Mouse (Mus musculus) T-helper 17 cell (primary cell): Measurements from ENCODE around the gene Vps45.
"Not testable (repeated sequence)": the region's sequence is repeated elsewhere in the genome, so short reads cannot be mapped to it uniquely, and the experiment has no call there.

Source experiments
- in situ Hi-C, 2 experiments: fragments of 300-600 bp; cut with MboI, MseI; formaldehyde crosslinking; loops; 1 replicate in 1 of 2; 2 replicates in 1 of 2; pipeline ENCODE4 v1.15.1; 2025; ENCODE audit warnings: high pct_unique_total_duplicates in 2 of 2

Gene Vps45

DNA sequence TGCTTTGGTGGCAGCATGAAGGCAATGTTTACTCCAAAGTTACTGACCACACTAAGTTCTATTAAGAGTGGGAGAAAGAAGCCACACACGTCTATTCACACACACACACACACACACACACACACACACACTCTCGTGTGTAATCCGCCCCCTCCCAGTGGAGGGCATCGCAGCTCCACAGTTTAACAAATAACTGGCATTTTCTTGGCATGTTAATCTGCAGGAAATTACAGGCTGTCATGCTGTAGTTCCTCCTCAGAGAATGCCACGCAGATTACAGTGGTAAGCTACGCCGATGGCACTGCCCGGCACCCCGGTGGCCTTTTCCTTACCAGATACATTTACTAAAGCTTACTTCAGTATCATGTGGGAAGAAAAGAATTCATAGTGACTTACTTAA is 80.0 kb downstream of the Vps45 start:
- in situ Hi-C loops: no loop called here

- in situ Hi-C loops: not testable (repeated sequence)
These were observed 80.7 kb downstream of the Vps45 start for GRCm38 (mm10) chr3:95977587-95977986.

DNA sequence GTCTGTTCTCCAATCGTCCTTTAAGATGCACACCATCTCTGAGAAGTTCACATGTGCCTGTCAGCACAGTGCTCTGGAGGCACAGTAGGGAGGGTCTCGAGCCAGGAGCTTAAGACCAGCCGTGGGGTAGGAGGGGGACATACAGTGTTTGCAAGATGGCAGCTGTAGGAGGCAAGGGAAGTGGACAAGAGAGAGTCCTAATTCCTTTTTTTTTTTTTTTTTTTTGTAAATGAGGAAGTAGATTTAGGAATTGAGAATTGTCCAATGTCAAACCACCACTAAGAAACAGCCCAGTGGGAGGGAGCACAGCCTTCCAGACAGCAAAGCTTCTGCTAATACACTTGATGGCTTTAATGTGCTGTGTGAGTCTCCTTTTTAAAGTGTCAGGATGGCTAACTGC is 81.2 kb downstream of the Vps45 start:
- in situ Hi-C loops: no loop called here

GRCm38 (mm10) chr3:95972873-95973634 is 85.2 kb downstream of the Vps45 start:
- in situ Hi-C loops: no loop called here

GRCm38 (mm10) chr3:95972251-95972872 is 85.9 kb downstream of the Vps45 start:
- in situ Hi-C loops: no loop called here

DNA sequence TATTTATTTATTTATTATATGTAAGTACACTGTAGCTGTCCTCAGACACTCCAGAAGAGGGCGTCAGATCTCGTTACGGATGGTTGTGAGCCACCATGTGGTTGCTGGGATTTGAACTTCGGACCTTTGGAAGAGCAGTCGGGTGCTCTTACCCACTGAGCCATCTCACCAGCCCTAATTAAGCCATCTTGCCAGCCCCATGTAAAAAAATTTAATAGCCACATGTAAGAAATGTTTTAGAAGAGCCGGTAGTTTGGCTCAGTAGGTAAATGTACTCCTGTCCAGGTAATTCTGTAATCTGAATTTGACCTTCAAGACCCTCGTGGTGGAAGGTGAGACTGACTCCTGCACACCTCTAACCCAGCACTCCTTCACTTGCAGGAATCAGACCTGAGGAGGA is 87.6 kb downstream of the Vps45 start:
- in situ Hi-C loops: not testable (repeated sequence)

- in situ Hi-C loops: loop anchor here in 1 of 2 experiments (10.0 kb wide), 1 partner anchor 186 kb away; no protein-coding TSS in a partner anchor
These were observed 89.0 kb downstream of the Vps45 start for GRCm38 (mm10) chr3:95969277-95969676.

DNA sequence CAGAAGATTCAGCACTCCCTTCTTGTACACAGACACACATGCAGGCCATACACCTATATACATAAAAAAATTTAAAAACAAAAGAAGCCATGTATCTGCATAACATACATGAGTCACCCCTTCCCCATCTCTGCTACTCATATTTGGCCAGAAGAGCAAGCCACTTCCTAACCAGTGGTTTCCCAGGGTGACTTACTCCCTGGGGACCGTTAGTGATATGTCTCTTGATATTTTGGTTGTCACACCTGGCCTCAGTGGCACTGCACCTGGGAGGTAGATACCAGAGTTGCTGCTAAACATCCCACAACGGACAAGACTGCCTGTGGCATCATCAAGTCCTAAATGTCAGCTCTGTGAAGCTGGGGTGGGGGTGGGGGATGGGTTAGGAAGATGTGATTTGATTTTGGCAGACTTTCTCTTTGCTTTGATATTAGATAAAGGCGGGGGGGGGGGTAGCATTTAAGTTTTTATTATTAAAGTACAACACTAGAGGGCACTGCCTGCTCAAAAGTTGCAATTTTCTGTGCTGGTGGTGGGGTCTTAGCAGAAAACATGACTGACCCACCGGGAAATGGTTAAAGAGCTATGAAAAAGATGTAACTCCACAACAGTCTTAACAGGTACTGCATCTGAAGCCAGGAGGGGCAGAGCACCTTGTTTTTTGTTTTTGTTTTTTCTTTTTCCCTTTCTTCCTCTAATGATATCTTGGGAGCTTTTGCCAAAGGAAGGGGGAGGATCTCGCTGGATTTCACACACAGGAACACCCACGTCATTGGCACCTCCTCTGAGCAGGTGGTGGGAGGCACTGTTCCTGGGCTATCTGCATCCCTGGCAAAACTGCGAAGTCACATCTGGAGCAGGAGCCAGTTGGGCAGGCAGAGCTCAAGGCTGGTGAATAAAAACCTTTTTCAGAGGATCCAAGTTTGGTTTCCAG is 92.5 kb downstream of the Vps45 start:
- in situ Hi-C loops: loop anchor here in 1 of 2 experiments (10.0 kb wide), 1 partner anchor 189 kb away; no protein-coding TSS in a partner anchor

DNA sequence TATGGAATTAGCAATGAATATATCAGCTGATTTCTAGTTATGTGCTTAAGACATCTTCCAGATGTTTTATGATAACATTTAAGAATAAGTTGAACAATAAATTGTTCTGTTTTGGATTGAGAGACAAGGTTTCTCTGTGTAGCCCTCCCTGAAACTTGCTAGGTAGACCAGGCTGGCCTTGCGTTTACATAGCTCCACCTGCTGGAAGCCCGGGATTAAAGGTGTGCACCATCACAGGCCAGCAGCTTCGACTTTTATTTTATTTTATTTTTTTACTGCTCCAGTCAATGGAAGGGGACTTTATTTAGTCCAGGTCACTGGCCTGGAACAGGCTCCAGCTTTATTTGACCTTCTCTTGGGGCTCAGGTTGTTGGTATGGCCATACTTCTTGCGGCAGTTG is 94.6 kb downstream of the Vps45 start:
- in situ Hi-C loops: loop anchor here (5.0 to 10.0 kb wide), 3 partner anchors 79 to 191 kb away; no protein-coding TSS in a partner anchor

DNA sequence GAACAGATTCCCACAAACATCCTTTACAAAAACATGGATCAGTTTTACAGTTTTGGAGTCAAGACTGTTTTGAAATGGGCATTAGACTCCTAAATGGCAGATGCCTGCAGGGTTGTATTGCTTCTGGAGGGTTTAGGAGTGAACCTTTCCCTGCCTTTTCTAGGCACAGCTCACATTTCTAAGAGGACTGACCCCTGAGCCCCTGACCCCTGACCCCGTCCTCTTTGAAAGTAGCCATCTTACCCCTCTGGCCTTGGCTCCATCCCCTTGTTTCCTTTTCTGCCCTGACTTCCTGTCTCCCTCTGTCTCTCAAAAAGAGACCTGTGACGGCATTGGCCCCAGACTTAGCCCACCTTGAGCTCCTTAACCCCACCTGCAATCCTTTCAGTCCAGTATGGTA is 95.0 kb downstream of the Vps45 start:
- in situ Hi-C loops: loop anchor here (5.0 to 10.0 kb wide), 3 partner anchors 79 to 192 kb away; no protein-coding TSS in a partner anchor

DNA sequence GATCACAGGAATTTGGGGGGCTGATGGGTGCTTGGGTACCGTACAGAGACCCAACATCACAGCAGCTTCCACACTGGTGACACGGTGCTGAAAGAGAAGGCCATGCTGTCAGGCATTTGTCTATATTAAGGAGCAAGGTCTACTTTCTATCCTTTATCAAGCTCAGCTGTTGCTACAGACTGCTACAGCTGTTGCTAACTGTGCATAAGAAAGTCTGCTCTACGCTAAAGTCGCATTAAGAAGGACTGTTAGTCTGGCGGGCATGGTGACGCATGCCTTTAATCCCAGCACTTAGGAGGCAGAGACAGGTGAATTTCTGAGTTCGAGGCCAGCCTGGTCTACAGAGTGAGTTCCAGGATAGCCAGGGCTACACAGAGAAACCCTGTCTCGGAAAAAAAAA is 96.1 kb downstream of the Vps45 start:
- in situ Hi-C loops: loop anchor here (5.0 to 10.0 kb wide), 3 partner anchors 80 to 193 kb away; no protein-coding TSS in a partner anchor

DNA sequence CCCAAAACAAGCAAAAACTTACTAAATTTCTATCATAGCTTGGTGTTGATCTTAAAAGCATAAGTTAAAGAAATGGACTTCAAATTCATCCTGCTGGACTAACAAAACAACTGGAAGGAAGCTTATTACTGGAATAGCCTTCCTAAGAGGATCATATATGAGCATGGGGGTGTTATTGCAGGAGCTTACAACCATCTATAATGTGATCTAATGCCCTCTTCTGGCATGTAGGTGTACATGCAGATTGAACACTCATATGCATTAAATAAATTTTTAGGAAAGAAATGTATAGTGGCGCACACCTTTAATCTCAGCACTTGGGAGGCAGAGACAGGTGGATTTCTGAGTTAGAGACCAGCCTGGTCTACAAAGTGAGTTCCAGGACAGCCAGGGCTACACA is 98.5 kb downstream of the Vps45 start:
- in situ Hi-C loops: loop anchor here (5.0 to 10.0 kb wide), 3 partner anchors 82 to 195 kb away; no protein-coding TSS in a partner anchor

DNA sequence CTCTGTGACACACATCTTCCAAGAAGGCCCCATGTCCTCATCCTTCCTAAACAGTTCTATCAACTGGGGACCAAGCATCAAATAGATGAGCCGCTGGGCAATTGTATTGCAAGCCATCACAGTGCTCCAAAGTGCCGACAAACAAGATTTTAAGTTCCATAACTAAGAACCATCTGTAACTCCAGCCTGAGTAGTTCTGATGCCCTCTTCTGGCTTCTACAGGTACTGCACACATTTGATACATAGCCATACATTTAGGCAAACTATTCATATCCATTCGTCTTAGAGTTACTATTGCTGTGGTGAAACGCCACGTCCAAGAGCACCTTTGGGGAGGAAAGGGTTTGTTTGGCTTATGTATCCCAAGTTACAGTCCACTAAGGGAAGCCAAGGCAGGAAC is 99.2 kb downstream of the Vps45 start:
- in situ Hi-C loops: no loop called here

- in situ Hi-C loops: no loop called here
These were observed 100.7 kb downstream of the Vps45 start for GRCm38 (mm10) chr3:95957359-95958148.

DNA sequence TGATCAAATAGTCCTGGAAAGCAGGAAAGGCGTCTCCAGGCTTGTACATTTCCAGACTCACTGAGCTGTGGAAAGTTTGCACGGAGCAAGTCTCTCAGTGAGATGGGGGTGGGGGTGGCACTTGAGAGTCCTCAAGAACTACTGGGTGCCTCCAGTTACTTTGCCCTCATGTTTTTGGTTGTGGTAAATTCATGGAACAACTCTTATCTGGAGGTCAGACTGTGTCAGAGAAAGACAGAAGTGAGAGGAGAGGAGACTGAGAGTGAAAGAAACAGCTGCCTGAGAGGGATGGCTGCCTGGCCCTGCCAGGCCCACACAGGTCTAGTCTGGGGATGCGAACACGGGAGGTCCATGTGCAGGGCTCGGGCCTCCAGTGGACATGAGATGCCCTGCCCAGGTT is 102.9 kb downstream of the Vps45 start:
- in situ Hi-C loops: no loop called here

- in situ Hi-C loops: not testable (repeated sequence)
These were observed 103.6 kb downstream of the Vps45 start for GRCm38 (mm10) chr3:95954648-95955173.

- in situ Hi-C loops: no loop called here
These were observed 104.7 kb downstream of the Vps45 start for GRCm38 (mm10) chr3:95953522-95953921.

- in situ Hi-C loops: no loop called here
These were observed 105.2 kb downstream of the Vps45 start for GRCm38 (mm10) chr3:95953023-95953422.

DNA sequence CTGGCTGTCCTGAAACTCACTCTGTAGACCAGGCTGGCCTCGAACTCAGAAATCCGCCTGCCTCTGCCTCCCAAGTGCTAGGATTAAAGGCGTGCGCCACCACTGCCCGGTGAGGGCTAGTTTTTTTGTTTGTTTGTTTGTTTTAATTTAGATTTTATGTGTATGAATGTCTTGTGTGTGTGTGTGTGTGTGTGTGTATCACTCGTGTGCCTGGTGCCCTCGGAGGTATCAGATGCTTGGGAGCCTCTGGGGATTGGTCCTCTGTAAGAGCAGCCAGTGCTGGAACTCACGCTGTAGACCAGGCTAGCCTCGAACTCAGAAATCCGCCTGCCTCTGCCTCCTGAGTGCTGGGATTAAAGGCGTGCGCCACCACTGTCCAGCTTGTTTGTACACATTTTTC is 106.7 kb downstream of the Vps45 start:
- in situ Hi-C loops: not testable (repeated sequence)

GRCm38 (mm10) chr3:95950763-95951551 is 107.3 kb downstream of the Vps45 start:
- in situ Hi-C loops: no loop called here
